Comparison of ENCODE assay signal across 8 mouse cellular contexts in genomic region chr14:16242193-16242815, GRCm38 (mm10). TPM values are rescaled to one million over a fixed set of nuclear protein-coding genes. Genes with fewer than 3 reads are reported as not detected.
DNase-seq lines count a peak whose midpoint lies in the region; ATAC-seq and TF ChIP-seq lines count a peak whose summit lies in the region.

No protein-coding gene starts in this region.

- H3K36me3 ChIP-seq in CH12.LX (replicated peaks in 1 of 2; ENCODE audit: control insufficient read depth in 1 of 2, insufficient read depth in 1 of 2, low read length in 1 of 2): peaks cover 10 to 37% of the 10 kb centered on the region in 2 experiments
- no peaks in the 10 kb centered on the region for H3K36me3 ChIP-seq in embryonic facial prominence, embryonic 15.5 days
- H3K36me3 ChIP-seq in limb, embryonic 10.5 days: no peaks in the 10 kb centered on the region
- H3K36me3 ChIP-seq in neural tube, embryonic 13.5 days: 0 out of 2 replicates have a peak, but pooled peaks cover 3% of the 10 kb centered on the region

- in situ Hi-C loops in CH12.LX (cut with MboI; ENCODE audit: low pct_ligation_motif_present, low pct_unique_long_range_greater_than_20kb, low sequenced_read_pairs): loop anchor here (10.0 kb wide), 1 partner anchor 122 kb away; the partner anchor contains the start of gene Top2b

- DNase-seq in gastrocnemius, adult 18-20 months (ENCODE audit: low spot score): peak; percentile 15
- no peak for DNase-seq in gastrocnemius, adult 8-10 months (ENCODE audit: low spot score in 2 of 2)
- no peak for DNase-seq in CH12.LX (ENCODE audit: extremely low read depth)
- no peak for DNase-seq in limb, embryonic 10.5 days (ENCODE audit: low spot score)
- no peak for DNase-seq in layer of hippocampus, adult 18-20 months (ENCODE audit: low spot score in 2 of 2)
- no peak for DNase-seq in adrenal gland, postnatal 10 days

- H3K27ac ChIP-seq in CH12.LX (ENCODE audit: insufficient read depth, low read depth): no peak overlapping the region
- H3K27ac ChIP-seq in embryonic facial prominence, embryonic 15.5 days (replicated peaks): no peak overlapping the region
- H3K27ac ChIP-seq in limb, embryonic 10.5 days: peak overlapping the region; percentile 88; the same call in 1 of the 2 replicates
- H3K27ac ChIP-seq in neural tube, embryonic 13.5 days (replicated peaks): peak overlapping the region; percentile 74; the same call in 1 of the 2 replicates

- no peak for TF ChIP-seq EP300 in CH12.LX (IDR thresholded peaks at IDR 0.05; ENCODE audit: low read length)

- dilution Hi-C loops in CH12.LX (cut with MboI; ENCODE audit: extremely low pct_ligation_motif_present, extremely low pct_unique_long_range_greater_than_20kb, low sequenced_read_pairs): no loop called here

- H3K4me1 ChIP-seq in CH12.LX (ENCODE audit: control insufficient read depth in 1 of 2, insufficient read depth in 2 of 2): peaks cover 7 to 15% of the 10 kb centered on the region in 2 experiments
- H3K4me1 ChIP-seq in embryonic facial prominence, embryonic 15.5 days: peaks cover 8% of the 10 kb centered on the region
- peaks cover 13% of the 10 kb centered on the region; the same call in 1 of the 2 replicates for H3K4me1 ChIP-seq in limb, embryonic 10.5 days
- H3K4me1 ChIP-seq in neural tube, embryonic 13.5 days (replicated peaks): peaks cover 14% of the 10 kb centered on the region

- H3K9me3 ChIP-seq in CH12.LX (replicated peaks; ENCODE audit: low read length): peaks cover 6% of the 10 kb centered on the region
- no peaks in the 10 kb centered on the region for H3K9me3 ChIP-seq in embryonic facial prominence, embryonic 15.5 days (replicated peaks)
- H3K9me3 ChIP-seq in limb, embryonic 10.5 days (replicated peaks): 0 out of 2 replicates have a peak, but pooled peaks cover 2% of the 10 kb centered on the region
- H3K9me3 ChIP-seq in neural tube, embryonic 13.5 days: no peaks in the 10 kb centered on the region

- H3K79me2 ChIP-seq in CH12.LX (replicated peaks; ENCODE audit: control insufficient read depth, extremely low read depth, insufficient read depth, poor library complexity, severe bottlenecking): no peaks in the 10 kb centered on the region

- WGBS in embryonic facial prominence, embryonic 15.5 days: 94% methylated on average over 10 of the region's 10 CpGs
- WGBS in limb, embryonic 10.5 days: 97% methylated on average over 10 of the region's 10 CpGs
- 94% methylated on average over 10 of the region's 10 CpGs for WGBS in neural tube, embryonic 13.5 days

- no peaks in the 10 kb centered on the region for H3K27me3 ChIP-seq in CH12.LX (replicated peaks)
- H3K27me3 ChIP-seq in embryonic facial prominence, embryonic 15.5 days: no peaks in the 10 kb centered on the region
- no peaks in the 10 kb centered on the region for H3K27me3 ChIP-seq in limb, embryonic 10.5 days (ENCODE audit: low read depth, poor library complexity, severe bottlenecking)
- H3K27me3 ChIP-seq in neural tube, embryonic 13.5 days: no peaks in the 10 kb centered on the region

- TF ChIP-seq RAD21 in CH12.LX (IDR thresholded peaks at IDR 0.05; ENCODE audit: low read depth, low read length): no peak

- TF ChIP-seq CTCF in CH12.LX (conservative IDR thresholded peaks at IDR 0.05 in 1 of 2, IDR thresholded peaks at IDR 0.05 in 1 of 2; ENCODE audit: low read depth in 2 of 2, low read length in 2 of 2): no peak

- ATAC-seq in embryonic facial prominence, embryonic 15.5 days (ENCODE audit: insufficient number of reproducible peaks, low FRiP score, low TSS enrichment, low read depth): no peak
- 0 out of 2 replicates have a peak, but pooled peaks have one; percentile 9 for ATAC-seq in neural tube, embryonic 13.5 days (ENCODE audit: low read depth)

- no peak for TF ChIP-seq POLR2A in CH12.LX (IDR thresholded peaks at IDR 0.05; ENCODE audit: low read depth, low read length)

- H3K4me3 ChIP-seq in CH12.LX (replicated peaks in 1 of 3; ENCODE audit: low read depth in 2 of 3, low read length in 2 of 3, poor library complexity in 1 of 3): peak overlapping the region; percentile 65 to 70 (median 70)
- peak overlapping the region; percentile 66 for H3K4me3 ChIP-seq in embryonic facial prominence, embryonic 15.5 days (replicated peaks)
- H3K4me3 ChIP-seq in limb, embryonic 10.5 days: peak overlapping the region; percentile 65
- peak overlapping the region; percentile 53; the same call in 1 of the 2 replicates for H3K4me3 ChIP-seq in neural tube, embryonic 13.5 days

- peak overlapping the region; percentile 77 for H3K4me2 ChIP-seq in CH12.LX (ENCODE audit: insufficient read depth, low read depth, poor library complexity, severe bottlenecking)
- peak overlapping the region; percentile 66 for H3K4me2 ChIP-seq in embryonic facial prominence, embryonic 15.5 days (replicated peaks)
- peak overlapping the region; percentile 70 for H3K4me2 ChIP-seq in neural tube, embryonic 13.5 days

- H3K9ac ChIP-seq in CH12.LX (ENCODE audit: insufficient read depth, low read depth): peak overlapping the region; percentile 67
- H3K9ac ChIP-seq in embryonic facial prominence, embryonic 15.5 days: 0 out of 2 replicates have a peak overlapping the region, but pooled peaks have one; percentile 43
- H3K9ac ChIP-seq in neural tube, embryonic 13.5 days: peak overlapping the region; percentile 78; the same call in 1 of the 2 replicates

TF ChIP-seq in CH12.LX, 34 proteins besides CTCF, POLR2A, EP300 and RAD21:
- TF ChIP-seq MXI1 (IDR thresholded peaks at IDR 0.05; ENCODE audit: low read depth, low read length): no peak
- no peak for TF ChIP-seq NRF1 (IDR thresholded peaks at IDR 0.05; ENCODE audit: low read depth, low read length)
- no peak for TF ChIP-seq MEF2A (IDR thresholded peaks at IDR 0.05; ENCODE audit: borderline replicate concordance, low read depth, low read length)
- TF ChIP-seq USF1 (IDR thresholded peaks at IDR 0.05; ENCODE audit: low read depth, low read length): no peak
- TF ChIP-seq SMC3 (IDR thresholded peaks at IDR 0.05; ENCODE audit: low read depth, low read length): no peak
- no peak for TF ChIP-seq BHLHE40 (IDR thresholded peaks at IDR 0.05; ENCODE audit: low read depth, low read length)
- TF ChIP-seq MAX (IDR thresholded peaks at IDR 0.05; ENCODE audit: low read length): no peak
- no peak for TF ChIP-seq KAT2A (IDR thresholded peaks at IDR 0.05; ENCODE audit: insufficient replicate concordance, low read length)
- no peak for TF ChIP-seq SIN3A (IDR thresholded peaks at IDR 0.05; ENCODE audit: low read length)
- no peak for TF ChIP-seq ELF1 (IDR thresholded peaks at IDR 0.05; ENCODE audit: low read depth, low read length)
- TF ChIP-seq RCOR1 (conservative IDR thresholded peaks at IDR 0.05; ENCODE audit: low read depth, low read length): no peak
- no peak for TF ChIP-seq ZC3H11A (IDR thresholded peaks at IDR 0.05; ENCODE audit: low read depth, low read length)
- no peak for TF ChIP-seq ZNF384 (IDR thresholded peaks at IDR 0.05; ENCODE audit: low read depth, low read length)
- TF ChIP-seq MAZ (IDR thresholded peaks at IDR 0.05; ENCODE audit: low read depth, low read length): no peak
- no peak for TF ChIP-seq GABPA (IDR thresholded peaks at IDR 0.05; ENCODE audit: insufficient replicate concordance, low read depth, low read length)
- TF ChIP-seq TBP (conservative IDR thresholded peaks at IDR 0.05; ENCODE audit: low read depth, low read length): no peak
- no peak for TF ChIP-seq MYC (IDR thresholded peaks at IDR 0.05; ENCODE audit: low read depth, low read length)

RNA-seq across cellular contexts. Expression of gene Ngly1, which starts 6.8 kb away (rescaled TPM):
- 10 to 100 TPM; 41.7 to 47.7 TPM for total RNA-seq in gastrocnemius, adult 18-20 months (2021)
- 10 to 100 TPM; 42.2 to 51.3 (median 47.6) TPM for total RNA-seq in gastrocnemius, adult 8-10 months (2022)
- total RNA-seq in CH12.LX (2012; rRNA removed) (15.9 and 17.0 TPM in 2 replicates), CH12.LX (2014; rRNA removed) (33.0 and 37.5 TPM in 2 replicates)
- 19.8 and 21.7 TPM in 2 replicates for polyA plus RNA-seq in CH12.LX (2012; ENCODE audit: insufficient read length, low read depth)
- 42.7 and 43.0 TPM in 2 replicates for polyA plus RNA-seq in embryonic facial prominence, embryonic 15.5 days (2015; fragmentation: Nextera tagmentation; extraction: Ambion mirVana)
- polyA plus RNA-seq in limb, embryonic 10.5 days (2016; fragmentation: Nextera tagmentation; extraction: Ambion mirVana): 15.4 and 19.8 TPM in 2 replicates
- polyA plus RNA-seq in neural tube, embryonic 13.5 days (2015; fragmentation: Nextera tagmentation; extraction: Ambion mirVana): 26.6 and 26.9 TPM in 2 replicates
- 10 to 100 TPM; 30.1 to 31.4 TPM for total RNA-seq in layer of hippocampus, adult 18-20 months (2021)
- total RNA-seq in adrenal gland, postnatal 10 days (2021): 10 to 100 TPM; 48.5 to 52.5 TPM

RNA-seq across cellular contexts. Expression of gene Oxsm, which starts 7.3 kb away (rescaled TPM):
- 10 to 100 TPM; 11.1 to 12.3 TPM for total RNA-seq in gastrocnemius, adult 18-20 months (2021)
- total RNA-seq in gastrocnemius, adult 8-10 months (2022): 10 to 100 TPM; 10.2 to 13.0 (median 12.2) TPM
- total RNA-seq in CH12.LX (2012; rRNA removed): 10.6 and 10.8 TPM in 2 replicates
- 6.4 and 6.6 TPM in 2 replicates for total RNA-seq in CH12.LX (2014; rRNA removed)
- 8.7 TPM in 2 replicates for polyA plus RNA-seq in CH12.LX (2012; ENCODE audit: insufficient read length, low read depth)
- 2.4 and 2.5 TPM in 2 replicates for polyA plus RNA-seq in embryonic facial prominence, embryonic 15.5 days (2015; fragmentation: Nextera tagmentation; extraction: Ambion mirVana)
- 1.3 and 1.8 TPM in 2 replicates for polyA plus RNA-seq in limb, embryonic 10.5 days (2016; fragmentation: Nextera tagmentation; extraction: Ambion mirVana)
- 1.2 and 1.4 TPM in 2 replicates for polyA plus RNA-seq in neural tube, embryonic 13.5 days (2015; fragmentation: Nextera tagmentation; extraction: Ambion mirVana)
- total RNA-seq in layer of hippocampus, adult 18-20 months (2021): 10 to 100 TPM in 1 of 2 experiments, 1 to 10 TPM in 1; 9.5 to 11.6 TPM
- total RNA-seq in adrenal gland, postnatal 10 days (2021): 10 to 100 TPM; 22.1 to 26.7 TPM

Comparison
In these comparisons a context has a peak if more than half of its experiments do, and no peak if none do; other contexts are left out.
1. H3K27ac ChIP-seq: peak in limb, embryonic 10.5 days (single experiment) and neural tube, embryonic 13.5 days (single experiment); none in CH12.LX (single experiment) and embryonic facial prominence, embryonic 15.5 days (single experiment).
2. Peak in every context shown above with its lines, with median percentiles within 50 percentile points of each other: H3K4me2 ChIP-seq, H3K4me3 ChIP-seq and H3K9ac ChIP-seq.